Mouse (Mus musculus): ENCODE data around the gene Gm14548. TPM values are rescaled to one million over a fixed set of nuclear protein-coding genes. Genes with fewer than 3 reads are reported as not detected.
"Not testable (repeated sequence)": the region's sequence is repeated elsewhere in the genome, so short reads cannot be mapped to it uniquely, and the experiment has no call there.

Gm14548 gene
- polyA plus RNA-seq, 1 experiment from 2014 or later: not detected

DNA sequence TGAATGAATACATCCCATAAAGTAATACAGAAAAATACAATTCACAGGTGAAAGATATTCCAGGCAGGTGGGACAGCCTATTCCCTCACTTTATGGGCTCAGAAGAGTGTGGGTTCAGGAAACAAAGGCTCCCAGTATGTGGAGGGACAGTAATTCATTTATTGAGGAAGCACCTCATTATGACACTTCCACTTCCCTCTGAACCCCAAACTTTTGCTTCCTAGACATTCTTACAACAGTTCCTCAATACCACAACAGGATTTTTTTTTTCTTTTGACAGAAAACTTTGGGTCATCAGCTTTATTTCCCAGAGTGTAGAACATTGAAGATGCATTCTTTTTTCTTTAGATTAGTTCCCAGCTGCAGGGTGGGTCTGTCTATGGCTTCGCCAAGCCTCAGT is 60.1 kb downstream of the Gm14548 start:
- not testable (repeated sequence) for H3K4me3 ChIP-seq (ENCODE audit: low read length); H3K27ac ChIP-seq (ENCODE audit: low read depth, low read length); H3K9ac ChIP-seq (ENCODE audit: low read depth, low read length); H3K9me3 ChIP-seq (ENCODE audit: control insufficient read depth, low read length); H3K4me1 ChIP-seq (ENCODE audit: control insufficient read depth, insufficient read depth, low read depth, low read length); ATAC-seq; H3K4me2 ChIP-seq (ENCODE audit: low read length); H3K27me3 ChIP-seq (replicated peaks; ENCODE audit: control insufficient read depth, insufficient read depth, low read length); H3K36me3 ChIP-seq (ENCODE audit: control insufficient read depth, insufficient read depth, low read length)
- WGBS: no CpG with 5 or more reads among the region's 1 CpGs

Other genes with a start within 250 kb of the Gm14548 start
- 13.2 and 13.4 TPM in 2 replicates for gene Leng1, start 232.3 kb downstream of the Gm14548 start, polyA plus RNA-seq (2015; fragmentation: Nextera tagmentation; extraction: Ambion mirVana)
- gene Tmc4, start 220.6 kb downstream of the Gm14548 start, polyA plus RNA-seq (2015; fragmentation: Nextera tagmentation; extraction: Ambion mirVana): 3.8 and 4.6 TPM in 2 replicates
- 282 and 308 TPM in 2 replicates for gene Tsen34, start 205.3 kb downstream of the Gm14548 start, polyA plus RNA-seq (2015; fragmentation: Nextera tagmentation; extraction: Ambion mirVana)
- gene Mboat7, start 204.6 kb downstream of the Gm14548 start, polyA plus RNA-seq (2015; fragmentation: Nextera tagmentation; extraction: Ambion mirVana): 124 and 127 TPM in 2 replicates
- 675 and 689 TPM in 2 replicates for gene Rps9, start 194.1 kb downstream of the Gm14548 start, polyA plus RNA-seq (2015; fragmentation: Nextera tagmentation; extraction: Ambion mirVana)
- 0.21 and 0.50 TPM in 2 replicates for gene Pirb, start 177.7 kb downstream of the Gm14548 start, polyA plus RNA-seq (2015; fragmentation: Nextera tagmentation; extraction: Ambion mirVana)
- 0.09 TPM in 1 of 2 replicates, not detected in the other for gene Gm15448, start 72.4 kb downstream of the Gm14548 start, polyA plus RNA-seq (2015; fragmentation: Nextera tagmentation; extraction: Ambion mirVana)
- not detected in 2 replicates for gene Pira2, start 53.1 kb downstream of the Gm14548 start, polyA plus RNA-seq (2015; fragmentation: Nextera tagmentation; extraction: Ambion mirVana)
- not detected in 2 replicates for gene Lilra6, start 17.4 kb upstream of the Gm14548 start, polyA plus RNA-seq (2015; fragmentation: Nextera tagmentation; extraction: Ambion mirVana)
- gene Lair1, start 165.1 kb upstream of the Gm14548 start, polyA plus RNA-seq (2015; fragmentation: Nextera tagmentation; extraction: Ambion mirVana): 3.1 and 3.5 TPM in 2 replicates
- 204 and 239 TPM in 2 replicates for gene Ttyh1, start 221.3 kb upstream of the Gm14548 start, polyA plus RNA-seq (2015; fragmentation: Nextera tagmentation; extraction: Ambion mirVana)
- gene Leng8, start 238.9 kb upstream of the Gm14548 start, polyA plus RNA-seq (2015; fragmentation: Nextera tagmentation; extraction: Ambion mirVana): 57.4 and 75.4 TPM in 2 replicates

Measured in hindbrain, embryonic 16.5 days (tissue).